Mouse (Mus musculus) B cell, adult 2 months (primary cell): Measurements from ENCODE around the gene Kmt5c.
A peak's percentile ranks its signal among the peaks of the same experiment; 100 is the strongest.

Experiments used
- DNase-seq, 2 experiments: peaks; one replicate each; pipeline ENCODE4 v3.0.0; 2022

The Kmt5c gene

DNA sequence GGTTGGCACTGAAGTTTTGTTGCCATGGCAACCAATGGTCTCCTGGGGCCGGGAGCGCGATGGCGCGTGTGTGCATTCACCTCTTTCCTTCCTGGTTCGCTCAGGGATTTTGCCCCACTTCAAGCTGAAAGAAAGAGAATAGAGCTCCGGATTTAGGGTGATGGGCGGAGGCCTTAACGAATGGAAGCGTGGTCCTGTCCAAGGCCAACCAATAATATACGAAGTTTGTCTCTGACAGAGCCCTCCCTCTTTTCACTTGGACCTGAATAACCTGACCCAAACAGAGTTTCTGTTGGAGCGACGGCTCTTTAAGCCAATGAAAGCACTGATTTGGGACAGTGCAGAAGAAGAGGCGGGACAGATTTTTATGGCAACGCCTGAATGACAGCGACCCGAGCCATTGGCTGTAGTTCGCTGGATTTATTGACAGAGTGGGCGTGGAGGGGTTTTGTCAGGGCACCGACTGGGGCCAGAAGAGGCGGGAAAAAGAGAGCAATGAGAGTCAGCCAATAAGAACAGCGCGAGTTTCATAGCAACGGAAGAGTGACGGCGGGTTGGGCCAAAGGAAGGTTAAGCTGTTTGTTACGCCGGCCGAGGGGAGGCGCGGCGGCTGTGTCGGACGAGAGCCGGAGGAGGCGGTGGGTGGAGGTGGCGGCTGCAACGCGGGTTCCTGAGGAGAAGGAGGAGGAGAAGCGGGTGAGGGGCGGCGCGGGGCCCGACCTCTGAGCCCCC lies at the start of gene Kmt5c:
TSS of gene Kmt5c (plus strand) at position 572 of the 732 bp plus-strand sequence.
- peak; percentile 91 to 94 for DNase-seq

DNA sequence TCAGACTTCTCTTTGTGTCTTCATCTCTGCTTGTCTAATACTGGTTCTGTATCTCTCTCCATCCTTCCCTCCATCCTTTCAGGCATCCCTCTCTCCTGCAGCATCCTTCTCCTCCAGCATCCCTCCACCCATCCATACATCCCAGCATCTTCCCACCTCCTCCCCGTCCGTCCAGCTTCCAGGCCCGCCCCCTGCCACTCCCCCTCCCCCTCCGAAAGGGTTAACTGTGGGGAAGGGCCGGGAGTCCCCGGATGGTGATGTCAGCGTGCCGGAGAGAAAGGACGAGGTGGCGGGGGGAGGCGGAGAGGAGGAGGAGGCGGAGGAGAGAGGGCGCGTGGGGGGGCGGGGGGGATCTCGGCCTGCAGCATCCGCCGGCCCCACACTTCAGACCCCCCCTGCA lies 49.5 kb upstream of the Kmt5c start, which contains the start of gene Brsk1:
TSS of gene Brsk1 (plus strand) at position 218 of the 400 bp plus-strand sequence.
- no peak for DNase-seq

DNA sequence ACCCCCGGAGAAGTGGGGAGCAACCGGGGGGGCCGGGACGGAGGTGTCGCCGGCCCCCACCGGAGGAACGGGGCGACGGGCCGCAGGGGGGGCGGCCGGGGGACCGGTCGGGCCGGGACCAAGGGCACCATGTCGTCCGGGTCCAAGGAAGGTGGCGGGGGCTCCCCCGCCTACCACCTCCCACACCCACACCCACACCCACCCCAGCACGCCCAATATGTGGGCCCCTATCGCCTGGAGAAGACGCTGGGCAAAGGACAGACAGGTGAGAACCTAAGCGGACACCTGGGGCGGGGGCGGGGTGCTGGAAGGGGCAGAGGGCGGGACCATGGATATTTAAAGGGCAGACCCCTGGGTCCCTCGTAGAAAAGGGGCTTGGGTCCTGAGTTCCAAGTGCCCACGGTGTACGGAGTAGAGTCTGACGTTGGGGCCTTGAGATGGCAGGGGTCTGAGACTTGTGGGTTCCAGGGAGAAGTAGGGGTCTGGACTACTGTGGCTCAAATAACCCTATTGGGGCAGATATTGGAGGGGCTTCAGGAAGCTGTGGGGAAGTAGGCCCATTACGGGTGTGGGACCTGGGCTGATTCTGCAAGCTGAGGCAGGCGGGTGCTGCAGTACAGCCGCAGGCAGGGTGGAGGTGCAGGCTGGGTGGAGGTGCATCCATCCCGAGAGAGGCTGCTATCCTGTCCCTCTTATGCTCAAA lies 48.8 kb upstream of the Kmt5c start:
- no peak for DNase-seq

DNA sequence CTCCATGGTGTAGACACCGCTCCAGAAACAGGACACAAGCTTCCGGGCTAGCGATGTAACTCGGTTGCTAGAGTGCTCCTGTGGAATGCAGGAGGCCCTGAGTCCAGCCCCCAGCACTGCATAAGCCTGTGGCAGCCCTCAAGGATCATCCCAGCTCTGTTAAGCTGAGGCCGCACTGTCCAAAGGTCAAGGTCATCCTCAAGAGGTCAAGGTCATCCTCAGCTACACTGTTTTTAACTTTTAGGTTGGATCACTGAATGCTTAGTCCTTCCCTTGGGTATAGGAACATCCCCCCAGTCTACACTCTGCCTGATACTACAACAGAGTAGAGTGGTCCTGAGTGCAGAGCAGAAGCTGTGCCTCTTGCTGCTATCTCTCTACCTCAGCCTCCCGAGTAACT lies 46.9 kb upstream of the Kmt5c start:
- no peak for DNase-seq

GRCm38 (mm10) chr7:4702334-4702733 lies 37.6 kb upstream of the Kmt5c start:
- no peak for DNase-seq

- DNase-seq, result no peak
Observed at GRCm38 (mm10) chr7:4703195-4703594, 36.7 kb upstream of the Kmt5c start.

GRCm38 (mm10) chr7:4705098-4705497 lies 34.8 kb upstream of the Kmt5c start:
- peak; percentile 61 to 68 for DNase-seq

GRCm38 (mm10) chr7:4712594-4712993 lies 27.3 kb upstream of the Kmt5c start:
- no peak for DNase-seq

DNA sequence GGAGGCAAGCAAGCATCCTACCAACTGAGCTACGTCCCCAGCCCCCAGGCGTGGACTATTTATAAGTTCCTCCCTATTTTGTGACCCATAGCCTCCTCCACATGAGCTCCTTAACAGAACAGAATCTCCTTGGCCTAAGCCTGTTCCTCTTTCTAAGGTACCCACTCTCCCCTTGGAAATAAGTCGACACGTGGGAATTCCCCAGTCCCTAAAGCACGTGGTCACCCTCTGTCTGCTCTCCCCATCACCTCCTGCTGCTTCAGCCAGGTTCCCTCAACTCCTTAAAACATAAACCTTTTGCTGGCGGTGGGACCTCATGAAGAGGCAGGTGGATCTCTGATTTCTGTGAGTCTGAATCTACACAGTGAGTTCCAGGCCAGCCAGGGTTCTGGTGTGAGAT lies 23.0 kb upstream of the Kmt5c start:
- DNase-seq, result no peak

DNA sequence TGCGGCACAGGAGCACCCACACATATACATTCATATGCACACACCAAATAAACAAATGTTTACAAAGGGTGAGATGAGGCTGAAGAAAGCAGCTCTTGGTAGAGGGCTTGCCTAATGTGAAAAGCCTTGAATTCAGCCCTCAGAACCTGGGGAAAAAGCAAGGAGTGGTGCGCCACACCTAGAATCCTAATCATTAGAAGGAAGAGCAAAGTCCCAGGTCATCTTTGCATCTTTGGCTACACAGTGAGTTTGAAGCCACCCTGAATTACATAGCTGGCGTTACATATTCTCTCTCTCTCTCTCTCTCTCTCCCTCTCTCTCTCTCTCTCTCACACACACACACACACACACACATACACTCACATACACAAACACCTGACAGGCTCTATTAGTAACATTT lies 20.6 kb upstream of the Kmt5c start:
- no peak for DNase-seq

DNA sequence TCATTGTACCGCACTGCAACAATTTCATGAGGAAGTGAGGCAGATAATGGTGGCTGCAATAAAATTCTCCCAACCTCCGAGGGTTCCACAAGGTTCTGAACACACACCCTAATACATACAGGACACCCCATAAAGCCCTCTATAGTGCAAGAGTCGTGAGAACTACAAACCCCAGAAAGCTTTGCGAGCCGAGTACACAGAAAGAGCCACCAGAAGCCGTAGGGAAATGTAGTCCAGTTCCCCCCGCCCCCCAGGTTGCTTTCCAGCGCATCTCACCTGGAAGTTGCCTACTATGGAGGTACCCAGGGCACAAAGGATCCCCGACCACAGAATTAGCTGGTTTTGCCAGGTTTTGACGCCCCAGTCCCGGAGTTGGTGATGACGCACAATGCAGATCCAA lies 16.4 kb upstream of the Kmt5c start:
- DNase-seq, result peak; percentile 48 to 55

DNA sequence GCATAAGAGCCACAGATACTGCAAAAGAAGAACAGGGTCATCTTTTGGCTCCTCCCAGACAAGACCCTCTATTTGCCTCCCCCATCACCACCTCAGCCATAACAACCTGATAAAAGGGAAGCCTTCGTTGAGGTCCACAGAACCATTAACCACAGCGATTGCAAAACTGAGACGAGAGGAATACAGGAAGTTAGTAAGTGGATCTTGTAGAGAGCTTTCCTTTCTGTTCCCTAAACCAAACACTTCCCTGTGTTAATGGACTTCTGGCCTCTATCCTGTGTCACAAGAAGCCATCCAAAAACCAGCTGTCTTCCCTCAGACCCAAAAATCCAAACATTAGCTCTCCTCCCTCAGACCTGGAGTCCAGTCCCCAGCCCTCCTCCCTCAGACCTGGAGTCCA lies 15.6 kb upstream of the Kmt5c start:
- no peak for DNase-seq

- DNase-seq, result no peak
Observed at GRCm38 (mm10) chr7:4725169-4725568, 14.7 kb upstream of the Kmt5c start, which contains the start of gene Tmem150b. Gene Tmem150b, minus strand, starts transcription at chr7:4725249.

DNA sequence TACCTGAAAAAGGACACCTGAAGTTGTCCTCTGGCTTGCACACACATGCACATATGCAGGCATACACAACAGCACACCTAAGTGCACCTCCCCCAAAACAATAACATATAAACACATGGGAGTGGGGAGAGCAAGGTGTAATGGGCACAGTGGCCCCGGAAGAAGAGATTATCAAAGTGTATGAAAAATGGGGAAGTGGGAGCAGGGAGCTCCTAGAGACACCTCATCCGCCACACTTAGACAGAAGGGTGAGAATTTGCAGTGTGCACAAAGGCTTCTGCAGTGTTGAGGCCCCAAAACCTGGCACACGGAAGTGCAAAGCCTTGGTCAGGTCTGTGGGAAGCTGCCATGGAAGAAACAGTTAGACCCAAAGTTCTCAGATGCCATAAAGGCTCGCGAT lies 8.8 kb upstream of the Kmt5c start:
- no peak for DNase-seq

GRCm38 (mm10) chr7:4732968-4733392 lies 6.9 kb upstream of the Kmt5c start:
- DNase-seq, result no peak

DNA sequence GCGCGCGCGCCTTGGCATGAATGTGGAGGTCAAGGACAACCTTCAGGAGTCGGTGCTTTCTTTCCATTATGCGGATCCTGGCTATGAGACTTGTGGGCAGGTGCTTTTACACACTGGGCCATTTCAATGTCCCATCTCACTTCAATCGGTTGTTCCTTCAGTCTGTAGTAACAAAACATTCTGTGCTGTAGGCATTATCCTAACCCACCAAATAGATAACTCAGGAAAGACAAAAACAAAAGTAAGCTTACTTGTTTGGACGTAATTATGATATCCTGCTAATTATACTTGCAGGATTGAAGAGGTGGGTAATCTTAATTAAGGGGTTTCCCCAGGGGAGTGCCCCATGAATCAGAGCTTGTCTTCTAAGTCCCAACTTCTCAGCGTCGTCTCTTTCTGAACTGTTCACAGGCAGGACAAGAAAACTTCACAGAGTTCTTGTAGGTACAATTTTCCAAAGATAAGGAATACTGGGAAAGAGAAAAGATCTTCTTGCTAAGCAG lies 823 bp upstream of the Kmt5c start:
- DNase-seq, result no peak

- DNase-seq, result no peak
Observed at GRCm38 (mm10) chr7:4740309-4740727, 403 bp downstream of the Kmt5c start.

- peak; percentile 15 to 29 for DNase-seq
Observed at GRCm38 (mm10) chr7:4741151-4741550, 1.2 kb downstream of the Kmt5c start.

DNA sequence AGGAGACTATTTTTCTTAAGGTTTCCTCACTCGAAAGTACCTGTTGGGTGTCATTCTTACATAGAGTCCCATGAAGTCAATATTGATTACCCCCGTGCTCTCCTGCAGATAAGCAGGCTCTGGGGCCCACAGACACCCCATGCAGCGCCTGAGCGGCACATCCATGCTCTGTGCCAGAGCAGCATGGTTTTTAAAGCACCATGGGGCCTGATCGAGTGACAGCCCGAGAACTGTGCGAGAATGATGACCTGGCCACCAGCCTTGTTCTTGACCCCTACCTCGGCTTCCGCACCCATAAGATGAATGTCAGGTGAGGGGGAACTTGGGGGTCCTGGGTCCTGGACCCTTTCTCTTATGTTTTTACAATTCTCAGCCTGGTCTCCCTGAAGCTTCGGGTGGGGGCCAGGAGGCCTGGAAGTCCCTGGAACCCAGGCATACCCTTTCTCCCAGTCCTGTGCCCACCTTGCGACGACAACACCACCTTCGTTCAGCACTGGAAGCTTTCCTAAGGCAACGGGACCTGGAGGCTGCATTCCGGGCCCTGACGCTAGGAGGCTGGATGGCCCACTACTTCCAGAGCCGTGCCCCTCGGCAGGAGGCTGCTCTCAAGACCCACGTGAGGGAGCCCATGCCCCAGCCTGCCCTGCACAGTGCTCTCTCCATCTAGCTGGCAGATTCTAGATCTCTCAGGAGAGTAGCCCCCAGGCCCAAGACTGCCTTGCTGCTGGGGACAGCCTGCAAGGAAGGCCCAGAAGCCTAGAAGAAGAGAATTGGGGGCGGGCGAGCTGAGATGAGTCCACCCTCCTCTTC lies 2.0 kb downstream of the Kmt5c start:
- DNase-seq, result no peak

GRCm38 (mm10) chr7:4742482-4742819 lies 2.5 kb downstream of the Kmt5c start:
- no peak for DNase-seq

GRCm38 (mm10) chr7:4743354-4743753 lies 3.4 kb downstream of the Kmt5c start:
- DNase-seq, result no peak

GRCm38 (mm10) chr7:4744886-4745285 lies 5.0 kb downstream of the Kmt5c start:
- DNase-seq, result no peak

DNA sequence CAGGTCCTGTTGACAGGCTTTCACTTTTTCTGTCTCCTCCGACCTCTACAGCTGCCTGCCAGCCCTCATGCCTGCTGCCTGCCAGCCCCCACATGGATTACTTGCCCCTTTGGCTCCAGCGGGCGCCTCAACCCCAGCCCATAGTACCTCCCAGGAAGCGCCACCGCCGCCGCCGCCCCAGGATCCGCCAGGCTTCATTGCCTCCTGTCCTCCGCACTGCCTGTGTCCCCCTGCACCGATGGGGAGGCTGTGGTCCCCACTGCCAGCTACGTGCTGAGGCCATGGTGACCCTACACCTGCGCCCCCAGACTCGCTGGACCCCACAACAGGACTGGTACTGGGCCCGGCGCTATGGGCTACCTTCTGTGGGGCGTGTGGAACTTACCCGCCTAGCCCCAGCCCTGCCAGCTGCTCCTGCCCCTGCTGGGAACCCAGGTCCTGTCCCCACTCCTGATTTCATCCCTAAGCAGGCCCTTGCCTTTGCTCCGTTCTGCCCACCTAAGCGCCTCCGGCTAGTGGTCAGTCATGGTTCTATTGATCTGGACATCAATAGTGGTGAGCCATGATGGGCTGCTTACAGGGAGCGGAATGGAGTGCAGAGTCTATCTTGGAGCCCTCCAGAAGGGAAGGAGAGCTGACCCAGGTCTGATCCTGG lies 6.5 kb downstream of the Kmt5c start:
- no peak for DNase-seq
